Mouse (Mus musculus) spleen, adult 12 weeks (tissue): ENCODE data around the gene Kat2b.
"Not testable (repeated sequence)": the region's sequence is repeated elsewhere in the genome, so short reads cannot be mapped to it uniquely, and the experiment has no call there.

ENCODE experiments used
- DNase-seq: peaks from one replicate; pipeline ENCODE4 v3.0.0; 2022; ENCODE audit warnings: low spot score

Gene Kat2b

GRCm38 (mm10) chr17:53566161-53566918, at the start of gene Kat2b:
TSS of gene Kat2b (plus strand) at chr17:53566861.
- DNase-seq: no peak

- no peak for DNase-seq
Observed at GRCm38 (mm10) chr17:53519364-53519763, 47.3 kb upstream of the Kat2b start.

- no peak for DNase-seq
Observed at GRCm38 (mm10) chr17:53520509-53520908, 46.2 kb upstream of the Kat2b start.

GRCm38 (mm10) chr17:53528034-53528433, 38.6 kb upstream of the Kat2b start:
- no peak for DNase-seq

- no peak for DNase-seq
Observed at GRCm38 (mm10) chr17:53531160-53531559, 35.5 kb upstream of the Kat2b start.

GRCm38 (mm10) chr17:53532425-53532824, 34.2 kb upstream of the Kat2b start:
- no peak for DNase-seq

- DNase-seq: not testable (repeated sequence)
Observed at GRCm38 (mm10) chr17:53539351-53539750, 27.3 kb upstream of the Kat2b start, which contains the start of gene Pp2d1. TSS of gene Pp2d1 (minus strand) at chr17:53539451.

- no peak for DNase-seq
Observed at GRCm38 (mm10) chr17:53542536-53542935, 24.1 kb upstream of the Kat2b start.

- no peak for DNase-seq
Observed at GRCm38 (mm10) chr17:53543591-53544324, 22.9 kb upstream of the Kat2b start.

GRCm38 (mm10) chr17:53551306-53552299, 15.1 kb upstream of the Kat2b start:
- DNase-seq: no peak

- no peak for DNase-seq
Observed at GRCm38 (mm10) chr17:53554088-53554487, 12.6 kb upstream of the Kat2b start.

- DNase-seq: no peak
Observed at GRCm38 (mm10) chr17:53554813-53555212, 11.8 kb upstream of the Kat2b start.

- DNase-seq: no peak
Observed at GRCm38 (mm10) chr17:53557443-53557842, 9.2 kb upstream of the Kat2b start.

- DNase-seq: no peak
Observed at GRCm38 (mm10) chr17:53559646-53560045, 7.0 kb upstream of the Kat2b start.

- no peak for DNase-seq
Observed at GRCm38 (mm10) chr17:53561458-53562029, 5.1 kb upstream of the Kat2b start.

GRCm38 (mm10) chr17:53564837-53565236, 1.8 kb upstream of the Kat2b start:
- no peak for DNase-seq

GRCm38 (mm10) chr17:53566919-53567345, 271 bp downstream of the Kat2b start:
- peak; percentile 66 for DNase-seq

- peak; percentile 60 for DNase-seq
Observed at GRCm38 (mm10) chr17:53567346-53568101, 863 bp downstream of the Kat2b start.

GRCm38 (mm10) chr17:53568118-53568517, 1.5 kb downstream of the Kat2b start:
- peak; percentile 79 for DNase-seq

GRCm38 (mm10) chr17:53568734-53569386, 2.2 kb downstream of the Kat2b start:
- DNase-seq: no peak
